ENCODE assay signal across 16 mouse cellular contexts in genomic region chr4:35746693-35747092, GRCm38 (mm10).
A peak's percentile ranks its signal among the peaks of the same experiment; 100 is the strongest.
DNase-seq lines count a peak whose midpoint lies in the region; ATAC-seq and TF ChIP-seq lines count a peak whose summit lies in the region.
"Had no signal": no experiment of that assay in that cellular context is flagged by ENCODE, and none has a peak within 500 bp of the region (broad histone marks: within the 10 kb centered on the region; RNA-seq: fewer than 3 reads in every experiment).

No protein-coding gene starts in this region.

- H3K4me3 ChIP-seq in forebrain, embryonic 13.5 days, result no peak overlapping the region
- H3K4me3 ChIP-seq in forebrain, embryonic 10.5 days, result no peak overlapping the region
- no peak overlapping the region for H3K4me3 ChIP-seq in midbrain, embryonic 14.5 days (replicated peaks; ENCODE audit: low read depth, low read length)
- no peak overlapping the region for H3K4me3 ChIP-seq in midbrain, embryonic 16.5 days (ENCODE audit: low read depth, low read length)
- no peak overlapping the region for H3K4me3 ChIP-seq in forebrain, postnatal 0 days (ENCODE audit: low read depth, low read length)
- H3K4me3 ChIP-seq in kidney, embryonic 16.5 days (ENCODE audit: low read length), result no peak overlapping the region
- H3K4me3 ChIP-seq: heart, embryonic 13.5 days; hindbrain, embryonic 15.5 days had no signal

- 43% methylated on average over 6 of the region's 6 CpGs for WGBS in forebrain, embryonic 13.5 days
- 82% methylated on average over 6 of the region's 6 CpGs for WGBS in forebrain, embryonic 10.5 days
- WGBS in midbrain, embryonic 14.5 days, result 33% methylated on average over 6 of the region's 6 CpGs
- WGBS in midbrain, embryonic 16.5 days, result 36% methylated on average over 6 of the region's 6 CpGs
- WGBS in forebrain, postnatal 0 days, result 25% methylated on average over 6 of the region's 6 CpGs
- WGBS in kidney, embryonic 16.5 days, result 81% methylated on average over 6 of the region's 6 CpGs

- no peak overlapping the region for H3K27ac ChIP-seq in forebrain, embryonic 13.5 days
- H3K27ac ChIP-seq in forebrain, embryonic 10.5 days, result no peak overlapping the region
- H3K27ac ChIP-seq in midbrain, embryonic 14.5 days (replicated peaks; ENCODE audit: low read depth, low read length), result no peak overlapping the region
- H3K27ac ChIP-seq in midbrain, embryonic 16.5 days (ENCODE audit: low read length), result no peak overlapping the region; the same call in 1 of the 2 replicates
- no peak overlapping the region for H3K27ac ChIP-seq in forebrain, postnatal 0 days (ENCODE audit: low read depth, low read length)
- H3K27ac ChIP-seq in kidney, embryonic 16.5 days (ENCODE audit: low read length), result no peak overlapping the region
- H3K27ac ChIP-seq: heart, embryonic 13.5 days; hindbrain, embryonic 15.5 days had no signal

- 0 out of 2 replicates have a peak, but pooled peaks cover 7% of the 10 kb centered on the region for H3K4me1 ChIP-seq in forebrain, embryonic 13.5 days
- H3K4me1 ChIP-seq in forebrain, embryonic 10.5 days, result no peaks in the 10 kb centered on the region
- no peaks in the 10 kb centered on the region for H3K4me1 ChIP-seq in midbrain, embryonic 14.5 days (ENCODE audit: control insufficient read depth, insufficient read depth, low read length)
- peaks cover 4% of the 10 kb centered on the region; the same call in 1 of the 2 replicates for H3K4me1 ChIP-seq in midbrain, embryonic 16.5 days (ENCODE audit: control insufficient read depth, insufficient read depth, low read length)
- H3K4me1 ChIP-seq in forebrain, postnatal 0 days (ENCODE audit: insufficient read depth), result no peaks in the 10 kb centered on the region
- no peaks in the 10 kb centered on the region for H3K4me1 ChIP-seq in kidney, embryonic 16.5 days (ENCODE audit: insufficient read depth, low read length)
- H3K4me1 ChIP-seq: heart, embryonic 13.5 days; hindbrain, embryonic 15.5 days had no signal

- TF ChIP-seq CTCF in brain, embryonic 14.5 days (IDR thresholded peaks at IDR 0.05; ENCODE audit: borderline replicate concordance, extremely low read depth, insufficient read depth, insufficient read length), result no peak
- TF ChIP-seq CTCF in forebrain, postnatal 0 days (IDR thresholded peaks at IDR 0.05; ENCODE audit: low read depth), result no peak

- TF ChIP-seq POLR2A in brain, embryonic 14.5 days (IDR thresholded peaks at IDR 0.05; ENCODE audit: borderline replicate concordance, extremely low read depth, insufficient read depth, insufficient read length, poor library complexity, severe bottlenecking), result no peak

- H3K4me2 ChIP-seq in forebrain, embryonic 13.5 days, result no peak overlapping the region
- no peak overlapping the region for H3K4me2 ChIP-seq in midbrain, embryonic 14.5 days (ENCODE audit: low read length)
- no peak overlapping the region for H3K4me2 ChIP-seq in midbrain, embryonic 16.5 days (ENCODE audit: low read length)
- no peak overlapping the region for H3K4me2 ChIP-seq in forebrain, postnatal 0 days (ENCODE audit: low read depth)
- H3K4me2 ChIP-seq in kidney, embryonic 16.5 days (replicated peaks; ENCODE audit: low read depth, low read length), result no peak overlapping the region
- H3K4me2 ChIP-seq: heart, embryonic 13.5 days; hindbrain, embryonic 15.5 days had no signal

- no peak overlapping the region for H3K9ac ChIP-seq in forebrain, embryonic 13.5 days
- H3K9ac ChIP-seq in midbrain, embryonic 14.5 days (replicated peaks; ENCODE audit: low read length), result no peak overlapping the region
- H3K9ac ChIP-seq in midbrain, embryonic 16.5 days (ENCODE audit: low read depth, low read length), result no peak overlapping the region
- H3K9ac ChIP-seq in forebrain, postnatal 0 days, result no peak overlapping the region
- H3K9ac ChIP-seq in kidney, embryonic 16.5 days (replicated peaks; ENCODE audit: low read length), result no peak overlapping the region
- H3K9ac ChIP-seq: heart, embryonic 13.5 days; hindbrain, embryonic 15.5 days had no signal

- no peaks in the 10 kb centered on the region for H3K27me3 ChIP-seq in forebrain, embryonic 13.5 days
- H3K27me3 ChIP-seq in forebrain, embryonic 10.5 days (ENCODE audit: poor library complexity, severe bottlenecking), result no peaks in the 10 kb centered on the region
- H3K27me3 ChIP-seq in midbrain, embryonic 14.5 days (ENCODE audit: control insufficient read depth, insufficient read depth, low read length), result no peaks in the 10 kb centered on the region
- no peaks in the 10 kb centered on the region for H3K27me3 ChIP-seq in midbrain, embryonic 16.5 days (ENCODE audit: control insufficient read depth, insufficient read depth, low read depth, low read length)
- no peaks in the 10 kb centered on the region for H3K27me3 ChIP-seq in forebrain, postnatal 0 days (ENCODE audit: insufficient read depth, low read length)
- no peaks in the 10 kb centered on the region for H3K27me3 ChIP-seq in kidney, embryonic 16.5 days (ENCODE audit: insufficient read depth, low read length)
- H3K27me3 ChIP-seq: heart, embryonic 13.5 days; hindbrain, embryonic 15.5 days had no signal

- no peak for DNase-seq in forebrain, embryonic 10.5 days (ENCODE audit: extremely low spot score, low spot score)
- DNase-seq in midbrain, embryonic 14.5 days, result peak; percentile 65
- peak; percentile 82 for DNase-seq in brain, embryonic 14.5 days (ENCODE audit: low read depth)
- peak; percentile 56 for DNase-seq in forebrain, postnatal 0 days
- DNase-seq: adrenal gland, postnatal 10 days; cerebellum, adult 18-20 months; cerebellum, adult 9-11 months; cerebellum, postnatal 36 days; gastrocnemius, postnatal 36 days; heart, adult 11 months; heart, postnatal 36 days had no signal

- H3K9me3 ChIP-seq in forebrain, embryonic 13.5 days (replicated peaks), result no peaks in the 10 kb centered on the region
- H3K9me3 ChIP-seq in forebrain, embryonic 10.5 days, result no peaks in the 10 kb centered on the region
- no peaks in the 10 kb centered on the region for H3K9me3 ChIP-seq in midbrain, embryonic 14.5 days (ENCODE audit: control insufficient read depth, low read length)
- no peaks in the 10 kb centered on the region for H3K9me3 ChIP-seq in midbrain, embryonic 16.5 days (replicated peaks; ENCODE audit: control insufficient read depth, low read length, poor library complexity, severe bottlenecking)
- no peaks in the 10 kb centered on the region for H3K9me3 ChIP-seq in forebrain, postnatal 0 days (ENCODE audit: low read length)
- H3K9me3 ChIP-seq in kidney, embryonic 16.5 days (ENCODE audit: low read length), result no peaks in the 10 kb centered on the region
- H3K9me3 ChIP-seq: heart, embryonic 13.5 days; hindbrain, embryonic 15.5 days had no signal

- peak; percentile 24; the same call in 1 of the 2 replicates for ATAC-seq in forebrain, embryonic 13.5 days
- no peak for ATAC-seq in midbrain, embryonic 14.5 days (ENCODE audit: low FRiP score, low TSS enrichment)
- ATAC-seq in midbrain, embryonic 16.5 days, result no peak
- no peak for ATAC-seq in forebrain, postnatal 0 days
- ATAC-seq in kidney, embryonic 16.5 days (ENCODE audit: low FRiP score, low TSS enrichment), result no peak

- no peaks in the 10 kb centered on the region for H3K36me3 ChIP-seq in forebrain, embryonic 13.5 days (ENCODE audit: poor library complexity, severe bottlenecking)
- H3K36me3 ChIP-seq in forebrain, embryonic 10.5 days (replicated peaks), result no peaks in the 10 kb centered on the region
- no peaks in the 10 kb centered on the region for H3K36me3 ChIP-seq in midbrain, embryonic 14.5 days (ENCODE audit: control insufficient read depth, insufficient read depth, low read length)
- H3K36me3 ChIP-seq in midbrain, embryonic 16.5 days (ENCODE audit: control insufficient read depth, insufficient read depth, low read length), result no peaks in the 10 kb centered on the region
- H3K36me3 ChIP-seq in forebrain, postnatal 0 days (ENCODE audit: insufficient read depth), result no peaks in the 10 kb centered on the region
- H3K36me3 ChIP-seq in kidney, embryonic 16.5 days (ENCODE audit: insufficient read depth, low read length), result no peaks in the 10 kb centered on the region
- H3K36me3 ChIP-seq: heart, embryonic 13.5 days; hindbrain, embryonic 15.5 days had no signal
